Mouse (Mus musculus) midbrain, embryonic 15.5 days (tissue): ENCODE measurements at regions not wholly inside any gene's neighbourhood (a gene's known extent, or its start where the extent isn't known, plus 50 kb on each side); places are given as distances from the start of the nearest gene placed in this dataset.

Experiments
- ATAC-seq: fragments of 200-750 bp; cut with Nextera tagmentation; replicated peaks from 2 replicates; pipeline ENCODE4 v1.8.0; 2017; ENCODE audit warnings: moderate TSS enrichment
- H3K27ac ChIP-seq: fragments of 300-500 bp; sonication (generic); 2 replicates; pipeline ENCODE4 v1.5.1; 2015; ENCODE audit warnings: mild to moderate bottlenecking, inconsistent platforms
- H3K27me3 ChIP-seq: fragments of 300-500 bp; sonication (generic); replicated peaks from 2 replicates; pipeline ENCODE4 v1.6.1; 2015; ENCODE audit warnings: inconsistent platforms
- H3K36me3 ChIP-seq: fragments of 300-500 bp; sonication (generic); replicated peaks from 2 replicates; pipeline ENCODE4 v1.6.1; 2015; ENCODE audit warnings: inconsistent platforms
- H3K4me1 ChIP-seq: fragments of 300-500 bp; sonication (generic); 2 replicates; pipeline ENCODE4 v1.6.1; 2015; ENCODE audit warnings: inconsistent platforms
- H3K4me2 ChIP-seq: fragments of 300-500 bp; sonication (generic); 2 replicates; pipeline ENCODE4 v1.6.1; 2015; ENCODE audit warnings: inconsistent platforms, mild to moderate bottlenecking, moderate library complexity
- H3K4me3 ChIP-seq: fragments of 300-500 bp; sonication (generic); 2 replicates; pipeline ENCODE4 v1.5.1; 2015; ENCODE audit warnings: mild to moderate bottlenecking, inconsistent platforms
- H3K9ac ChIP-seq: fragments of 300-500 bp; sonication (generic); 2 replicates; pipeline ENCODE4 v1.6.1; 2015; ENCODE audit warnings: mild to moderate bottlenecking, inconsistent platforms
- H3K9me3 ChIP-seq: fragments of 300-500 bp; sonication (generic); 2 replicates; pipeline ENCODE4 v1.6.1; 2016; ENCODE audit warnings: inconsistent platforms
- WGBS: fragments of 180-500 bp; shearing (Covaris S2); methylation state at CpG from one replicate; pipeline ENCODE4 v1.1.7; 2015; ENCODE audit warnings: mixed read lengths; 5-methylcytosine and 5-hydroxymethylcytosine counted together

DNA sequence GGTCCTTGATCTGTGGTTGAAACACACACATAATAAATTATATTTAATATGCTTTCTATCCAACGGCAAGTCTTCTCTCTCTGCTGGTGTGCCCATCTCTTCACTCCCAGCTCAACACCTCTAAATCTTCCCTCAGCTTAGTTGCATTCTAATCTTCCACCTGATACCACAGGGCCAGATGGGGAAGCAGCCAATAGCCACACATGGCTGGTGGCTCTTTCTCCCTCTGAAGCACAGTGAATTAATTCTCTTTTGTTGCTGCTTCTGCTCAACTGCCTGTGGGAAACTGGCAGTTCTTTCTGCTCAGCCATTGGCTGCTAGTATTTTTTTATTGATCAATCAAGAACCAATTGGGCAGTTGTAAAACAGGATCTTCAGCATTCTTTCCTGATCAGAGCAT, 750.0 kb downstream of the Serpinb8 start:
- WGBS = 76% methylated on average over 1 of the region's 1 CpGs
- Histone ChIP-seq H3K9me3 (no peaks in the 10 kb centered on the region), H3K27ac (no peak overlapping the region), H3K4me3 (no peak overlapping the region), H3K9ac (no peak overlapping the region), H3K27me3 (no peaks in the 10 kb centered on the region), H3K4me1 (no peaks in the 10 kb centered on the region), H3K4me2 (no peak overlapping the region), H3K36me3 (no peaks in the 10 kb centered on the region)
- ATAC-seq = no peak

GRCm38 (mm10) chr1:108341352-108341751, 751.5 kb downstream of the Serpinb8 start:
- Histone ChIP-seq H3K9me3 (no peaks in the 10 kb centered on the region), H3K4me1 (no peaks in the 10 kb centered on the region), H3K27ac (no peak overlapping the region), H3K36me3 (no peaks in the 10 kb centered on the region), H3K4me3 (no peak overlapping the region), H3K9ac (no peak overlapping the region), H3K27me3 (no peaks in the 10 kb centered on the region), H3K4me2 (no peak overlapping the region)
- ATAC-seq = 0 out of 2 replicates have a peak, but pooled peaks have one; percentile 48
- 75% methylated on average over 1 of the region's 1 CpGs for WGBS

DNA sequence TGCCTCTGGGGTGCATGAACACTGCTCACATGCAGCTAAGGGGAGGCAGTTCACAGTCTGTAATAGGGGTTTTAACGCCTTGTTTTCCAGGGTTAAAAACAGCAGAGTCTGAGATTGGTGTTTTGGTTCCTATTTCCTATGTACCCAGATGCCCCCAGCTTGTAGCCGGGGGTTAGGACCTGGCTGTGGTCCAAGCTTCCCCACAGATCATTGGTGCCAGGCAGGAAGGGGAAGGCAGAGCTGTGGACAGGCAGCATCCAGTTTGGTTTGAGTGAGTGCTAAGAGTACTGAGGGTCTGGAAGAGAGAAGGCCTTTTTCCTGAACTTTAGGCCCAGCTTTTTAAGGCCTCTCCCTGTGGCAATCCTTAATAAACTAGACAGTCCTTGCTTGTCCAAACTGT, 774.0 kb downstream of the Serpinb8 start:
- no peak for ATAC-seq
- no peak overlapping the region for H3K27ac ChIP-seq
- 70% methylated on average over 2 of the region's 2 CpGs for WGBS
- H3K9me3 ChIP-seq = no peaks in the 10 kb centered on the region
- no peaks in the 10 kb centered on the region for H3K4me1 ChIP-seq
- no peak overlapping the region for H3K4me3 ChIP-seq
- H3K4me2 ChIP-seq = no peak overlapping the region
- no peaks in the 10 kb centered on the region for H3K27me3 ChIP-seq
- no peak overlapping the region for H3K9ac ChIP-seq
- H3K36me3 ChIP-seq = no peaks in the 10 kb centered on the region

DNA sequence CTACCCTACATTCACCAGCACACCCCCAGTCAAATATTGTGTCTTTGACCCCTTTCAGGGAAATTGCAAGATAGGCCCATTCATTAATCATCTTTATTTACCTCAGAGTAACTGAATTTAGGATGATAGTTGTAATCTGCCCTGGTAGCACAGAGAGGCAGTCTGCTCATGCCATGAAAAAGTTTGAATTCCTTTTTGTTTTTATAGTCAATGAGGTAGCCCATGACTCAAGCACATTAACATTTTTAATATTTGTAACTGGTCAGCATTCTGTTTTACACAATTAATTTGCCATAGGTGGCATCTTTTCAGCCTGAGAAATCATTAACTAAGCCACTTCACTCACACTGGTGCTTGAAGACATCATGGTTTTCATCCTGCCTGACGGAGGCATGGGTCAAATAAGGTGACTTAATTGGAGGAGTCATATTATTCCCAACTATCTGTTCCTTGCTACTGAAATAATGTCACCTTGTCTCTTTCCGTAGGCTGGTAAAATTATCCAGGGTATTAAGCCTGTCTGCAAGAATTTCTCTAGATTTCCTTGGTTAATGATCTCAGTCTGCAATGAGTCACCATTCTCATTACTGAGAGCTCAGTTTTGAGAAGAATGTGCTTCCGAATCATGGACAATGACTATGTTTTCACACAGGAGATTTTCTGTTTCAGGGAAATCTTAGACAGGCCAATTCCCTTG, 780.2 kb downstream of the Serpinb8 start:
- ATAC-seq = no peak
- H3K27ac ChIP-seq = no peak overlapping the region
- H3K4me2 ChIP-seq = no peak overlapping the region
- 78% methylated on average over 3 of the region's 3 CpGs for WGBS
- no peaks in the 10 kb centered on the region for H3K9me3 ChIP-seq
- no peaks in the 10 kb centered on the region for H3K36me3 ChIP-seq
- H3K4me3 ChIP-seq = no peak overlapping the region
- no peaks in the 10 kb centered on the region for H3K27me3 ChIP-seq
- H3K4me1 ChIP-seq = no peaks in the 10 kb centered on the region
- no peak overlapping the region for H3K9ac ChIP-seq

DNA sequence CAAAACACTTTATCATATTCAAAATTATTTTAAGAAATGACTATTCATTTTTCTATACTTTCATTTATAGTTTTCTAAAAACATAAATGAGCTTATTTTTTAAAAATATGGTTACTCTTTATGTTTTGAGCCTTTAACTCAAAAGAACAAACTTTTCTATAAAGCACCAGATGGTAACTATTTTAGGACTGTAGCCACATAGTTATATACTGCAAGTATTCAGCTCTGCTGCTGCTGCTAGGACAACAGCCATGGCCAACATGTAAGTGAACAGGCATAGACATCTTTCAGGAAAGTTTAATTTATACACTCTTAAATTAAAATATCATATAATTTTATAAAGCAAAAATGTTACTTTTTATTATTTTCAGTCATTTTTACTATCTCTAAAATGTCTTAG, 800.1 kb downstream of the Serpinb8 start:
- Histone ChIP-seq H3K4me3 (no peak overlapping the region), H3K27me3 (no peaks in the 10 kb centered on the region), H3K36me3 (no peaks in the 10 kb centered on the region), H3K4me2 (no peak overlapping the region), H3K9ac (no peak overlapping the region), H3K27ac (no peak overlapping the region), H3K9me3 (no peaks in the 10 kb centered on the region), H3K4me1 (no peaks in the 10 kb centered on the region)
- ATAC-seq = no peak

DNA sequence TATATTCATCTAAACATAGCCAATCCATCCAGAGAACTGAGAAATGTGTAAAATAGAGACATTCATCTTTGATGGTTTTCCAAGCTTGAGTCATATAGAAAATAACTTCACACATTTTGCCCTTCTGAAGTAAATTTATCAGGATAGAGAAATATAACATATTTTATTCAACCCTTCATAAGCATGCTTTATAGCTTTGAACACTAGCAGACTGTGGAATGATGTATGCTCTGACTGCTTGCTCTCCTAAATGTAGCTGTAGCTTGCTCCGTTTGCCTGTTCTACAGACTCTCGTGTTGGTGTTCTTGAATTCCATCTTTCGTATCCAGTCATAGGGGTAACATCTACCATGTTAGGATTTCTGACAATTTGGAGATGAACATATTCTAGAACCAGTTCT, 800.7 kb downstream of the Serpinb8 start:
- Histone ChIP-seq H3K4me1 (no peaks in the 10 kb centered on the region), H3K4me2 (no peak overlapping the region), H3K4me3 (no peak overlapping the region), H3K9ac (no peak overlapping the region), H3K9me3 (no peaks in the 10 kb centered on the region), H3K27me3 (no peaks in the 10 kb centered on the region), H3K36me3 (no peaks in the 10 kb centered on the region), H3K27ac (no peak overlapping the region)
- 91% methylated on average over 3 of the region's 3 CpGs for WGBS
- ATAC-seq = no peak

- no peak overlapping the region for H3K27ac ChIP-seq
- no peak overlapping the region for H3K4me3 ChIP-seq
- no peaks in the 10 kb centered on the region for H3K27me3 ChIP-seq
- no peaks in the 10 kb centered on the region for H3K4me1 ChIP-seq
- no peak overlapping the region for H3K4me2 ChIP-seq
- no peak overlapping the region for H3K9ac ChIP-seq
- H3K9me3 ChIP-seq = no peaks in the 10 kb centered on the region
- no peaks in the 10 kb centered on the region for H3K36me3 ChIP-seq
- ATAC-seq = no peak
Observed at GRCm38 (mm10) chr1:108439845-108440244, 850.0 kb downstream of the Serpinb8 start.

DNA sequence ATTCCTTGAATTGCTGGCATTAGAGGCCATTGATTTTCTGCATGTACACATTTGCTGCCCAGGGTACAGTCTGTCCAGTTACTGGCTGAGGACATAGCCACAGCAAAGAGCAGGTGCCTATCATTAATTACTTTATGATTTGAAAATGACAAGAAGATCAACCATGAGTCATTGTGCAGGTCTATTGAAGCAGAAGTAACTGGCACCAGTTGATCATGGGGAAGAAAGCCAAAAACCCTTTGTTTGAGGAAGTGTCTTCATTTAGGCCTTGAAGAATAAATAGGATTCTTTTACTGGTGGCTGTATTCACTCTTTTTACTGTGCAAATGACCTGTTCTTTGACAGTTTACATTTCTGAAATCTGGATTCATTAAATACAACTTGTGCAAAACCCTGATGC, 863.0 kb downstream of the Serpinb8 start:
- Histone ChIP-seq H3K27me3 (no peaks in the 10 kb centered on the region), H3K36me3 (no peaks in the 10 kb centered on the region), H3K4me3 (no peak overlapping the region), H3K9me3 (no peaks in the 10 kb centered on the region), H3K9ac (no peak overlapping the region), H3K27ac (no peak overlapping the region), H3K4me2 (no peak overlapping the region), H3K4me1 (no peaks in the 10 kb centered on the region)
- ATAC-seq = no peak

GRCm38 (mm10) chr1:108472031-108472430, 882.2 kb downstream of the Serpinb8 start:
- no peak for ATAC-seq
- Histone ChIP-seq H3K9me3 (no peaks in the 10 kb centered on the region), H3K9ac (no peak overlapping the region), H3K4me3 (no peak overlapping the region), H3K4me1 (no peaks in the 10 kb centered on the region), H3K27ac (no peak overlapping the region), H3K36me3 (no peaks in the 10 kb centered on the region), H3K27me3 (no peaks in the 10 kb centered on the region), H3K4me2 (no peak overlapping the region)
- 87% methylated on average over 2 of the region's 2 CpGs for WGBS

DNA sequence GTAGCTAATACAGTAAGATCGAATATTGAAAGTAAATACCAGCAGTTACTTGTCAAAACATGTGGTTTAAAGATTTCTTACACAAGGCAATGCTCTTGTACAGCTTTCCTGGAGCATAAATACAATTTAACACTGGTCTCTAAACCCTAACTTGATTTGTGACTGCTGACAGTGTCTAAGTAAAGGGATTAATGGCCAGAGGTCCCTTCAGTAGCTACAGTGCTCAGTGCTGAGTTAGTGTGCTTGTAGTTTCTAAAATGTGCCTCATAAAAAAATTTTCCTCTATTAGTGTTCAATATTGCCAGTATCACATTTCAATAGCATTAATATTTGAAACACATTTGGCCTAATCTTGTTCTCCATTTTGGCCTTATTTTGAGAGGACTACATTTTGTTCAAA, 909.0 kb downstream of the Serpinb8 start:
- no peaks in the 10 kb centered on the region for H3K9me3 ChIP-seq
- no peak for ATAC-seq
- no peaks in the 10 kb centered on the region for H3K36me3 ChIP-seq
- H3K27ac ChIP-seq = no peak overlapping the region
- H3K4me3 ChIP-seq = no peak overlapping the region
- no peaks in the 10 kb centered on the region for H3K4me1 ChIP-seq
- 79% methylated on average over 1 of the region's 1 CpGs for WGBS
- no peak overlapping the region for H3K4me2 ChIP-seq
- no peak overlapping the region for H3K9ac ChIP-seq
- H3K27me3 ChIP-seq = no peaks in the 10 kb centered on the region

GRCm38 (mm10) chr1:108527424-108527823, 937.6 kb downstream of the Serpinb8 start:
- Histone ChIP-seq H3K4me1 (no peaks in the 10 kb centered on the region), H3K4me3 (no peak overlapping the region), H3K9me3 (no peaks in the 10 kb centered on the region), H3K27me3 (no peaks in the 10 kb centered on the region), H3K9ac (no peak overlapping the region), H3K36me3 (no peaks in the 10 kb centered on the region), H3K4me2 (no peak overlapping the region), H3K27ac (no peak overlapping the region)
- ATAC-seq = no peak
- whole genome bisulfite sequencing = 68% methylated on average over 2 of the region's 2 CpGs

DNA sequence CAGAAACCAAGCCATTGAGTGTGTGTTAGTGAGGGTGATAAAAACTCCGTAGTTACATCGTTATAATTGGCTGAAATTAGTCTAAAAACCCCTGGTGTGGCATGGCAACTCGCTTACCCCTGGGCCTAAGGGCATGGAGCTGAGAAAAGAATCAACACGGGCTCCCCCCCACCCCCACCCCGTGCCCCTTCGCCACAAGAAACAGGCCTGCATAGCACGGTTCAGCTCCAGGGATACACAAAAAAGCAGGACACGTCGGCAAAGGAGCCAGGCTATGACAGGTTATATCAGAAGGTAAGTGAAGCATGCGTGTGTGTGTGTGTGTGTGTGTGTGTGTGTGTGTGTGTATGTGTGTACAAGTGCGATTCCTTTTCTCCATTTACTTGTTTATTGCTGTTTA, 948.4 kb downstream of the Serpinb8 start:
- no peaks in the 10 kb centered on the region for H3K36me3 ChIP-seq
- H3K4me3 ChIP-seq = no peak overlapping the region
- H3K27me3 ChIP-seq = no peaks in the 10 kb centered on the region
- no peaks in the 10 kb centered on the region for H3K9me3 ChIP-seq
- WGBS = 83% methylated on average over 11 of the region's 11 CpGs
- H3K27ac ChIP-seq = no peak overlapping the region
- ATAC-seq = no peak
- H3K9ac ChIP-seq = no peak overlapping the region
- no peaks in the 10 kb centered on the region for H3K4me1 ChIP-seq
- no peak overlapping the region for H3K4me2 ChIP-seq

DNA sequence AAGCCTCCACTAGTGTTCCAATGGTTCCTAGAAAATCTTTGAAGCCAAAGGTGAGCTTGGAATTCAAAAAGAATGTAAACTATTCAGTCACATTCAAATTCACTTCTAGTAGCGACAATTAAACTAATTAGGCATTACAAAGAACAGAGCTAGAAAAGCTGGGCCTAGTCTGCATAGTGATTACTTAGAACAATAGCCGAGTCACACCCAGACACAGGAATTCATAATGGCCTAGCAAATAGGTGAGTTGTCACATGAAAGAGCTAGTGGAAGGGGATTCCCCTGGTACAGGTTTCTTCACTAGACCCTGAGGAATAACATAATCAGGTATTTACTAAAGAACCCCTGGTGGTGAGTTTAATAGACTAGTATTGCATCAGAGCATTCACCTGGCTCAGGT, 958.9 kb downstream of the Serpinb8 start:
- H3K4me2 ChIP-seq = no peak overlapping the region
- H3K27ac ChIP-seq = no peak overlapping the region
- H3K9ac ChIP-seq = no peak overlapping the region
- no peaks in the 10 kb centered on the region for H3K4me1 ChIP-seq
- no peak overlapping the region for H3K4me3 ChIP-seq
- H3K9me3 ChIP-seq = no peaks in the 10 kb centered on the region
- H3K36me3 ChIP-seq = no peaks in the 10 kb centered on the region
- no peaks in the 10 kb centered on the region for H3K27me3 ChIP-seq
- 61% methylated on average over 2 of the region's 2 CpGs for WGBS
- no peak for ATAC-seq
